In genomic region chr3:89456726-89457665, GRCm38 (mm10) we compare ENCODE assay signal across 9 mouse cellular contexts. TPM values are rescaled to one million over a fixed set of nuclear protein-coding genes. Genes with fewer than 3 reads are reported as not detected.
DNase-seq lines count a peak whose midpoint lies in the region; ATAC-seq and TF ChIP-seq lines count a peak whose summit lies in the region.
"Had no signal": no experiment of that assay in that cellular context is flagged by ENCODE, and none has a peak within 500 bp of the region (broad histone marks: within the 10 kb centered on the region; RNA-seq: fewer than 3 reads in every experiment).

No protein-coding gene starts in this region.

- no peak for ATAC-seq in hindbrain, embryonic 14.5 days (ENCODE audit: low FRiP score)
- no peak for ATAC-seq in hindbrain, embryonic 16.5 days
- no peak for ATAC-seq in G1E (ENCODE audit: extremely low read depth, insufficient number of reproducible peaks, low FRiP score, poor library complexity, severe bottlenecking)
- ATAC-seq in stomach, postnatal 0 days (ENCODE audit: low FRiP score, low TSS enrichment): no peak; the same call in 1 of the 2 replicates

- WGBS in hindbrain, embryonic 14.5 days: 33% methylated on average over 10 of the region's 10 CpGs
- WGBS in hindbrain, embryonic 16.5 days: 31% methylated on average over 10 of the region's 10 CpGs
- 38% methylated on average over 10 of the region's 10 CpGs for WGBS in stomach, postnatal 0 days

- H3K27me3 ChIP-seq in hindbrain, embryonic 14.5 days (ENCODE audit: control insufficient read depth, insufficient read depth, low read length): no peaks in the 10 kb centered on the region
- H3K27me3 ChIP-seq in hindbrain, embryonic 16.5 days (replicated peaks; ENCODE audit: control insufficient read depth, insufficient read depth, low read length): no peaks in the 10 kb centered on the region
- peaks cover 3% of the 10 kb centered on the region for H3K27me3 ChIP-seq in G1E (ENCODE audit: insufficient read depth, low read length)
- no peaks in the 10 kb centered on the region for H3K27me3 ChIP-seq in stomach, postnatal 0 days (ENCODE audit: control insufficient read depth, insufficient read depth, low read length)
- H3K27me3 ChIP-seq: midbrain, embryonic 12.5 days had no signal

- DNase-seq in hindbrain, embryonic 14.5 days (ENCODE audit: low spot score): peak; percentile 64
- DNase-seq in G1E (ENCODE audit: low spot score): peak; percentile 64
- DNase-seq in cerebellum, adult 8-10 months: peak; percentile 47
- peak; percentile 49 to 56 for DNase-seq in gastrocnemius, postnatal 36 days
- peak; percentile 76 for DNase-seq in kidney, postnatal 14 days
- peak; percentile 70 for DNase-seq in lung, postnatal 25 days (ENCODE audit: low spot score)
- DNase-seq in stomach, postnatal 0 days (ENCODE audit: low spot score): peak; percentile 88

- peaks cover 3% of the 10 kb centered on the region; the same call in 1 of the 2 replicates for H3K4me1 ChIP-seq in hindbrain, embryonic 14.5 days (replicated peaks; ENCODE audit: control insufficient read depth, insufficient read depth, low read length)
- peaks cover 11% of the 10 kb centered on the region for H3K4me1 ChIP-seq in hindbrain, embryonic 16.5 days (ENCODE audit: control insufficient read depth, insufficient read depth, low read depth, low read length)
- H3K4me1 ChIP-seq in G1E (ENCODE audit: insufficient read depth, low read depth, low read length): peaks cover 44% of the 10 kb centered on the region
- H3K4me1 ChIP-seq in stomach, postnatal 0 days (replicated peaks; ENCODE audit: control insufficient read depth, insufficient read depth): no peaks in the 10 kb centered on the region

- no peaks in the 10 kb centered on the region for H3K36me3 ChIP-seq in hindbrain, embryonic 14.5 days (replicated peaks; ENCODE audit: control insufficient read depth, insufficient read depth)
- H3K36me3 ChIP-seq in hindbrain, embryonic 16.5 days (ENCODE audit: control insufficient read depth, insufficient read depth, low read length): no peaks in the 10 kb centered on the region
- peaks cover 16% of the 10 kb centered on the region for H3K36me3 ChIP-seq in G1E (replicated peaks)
- no peaks in the 10 kb centered on the region for H3K36me3 ChIP-seq in stomach, postnatal 0 days (ENCODE audit: control insufficient read depth, insufficient read depth, low read length)
- H3K36me3 ChIP-seq: midbrain, embryonic 12.5 days had no signal

- H3K9ac ChIP-seq in hindbrain, embryonic 14.5 days: no peak overlapping the region
- no peak overlapping the region for H3K9ac ChIP-seq in hindbrain, embryonic 16.5 days (ENCODE audit: low read depth, low read length)
- H3K9ac ChIP-seq in stomach, postnatal 0 days (ENCODE audit: low read length): no peak overlapping the region
- H3K9ac ChIP-seq: midbrain, embryonic 12.5 days had no signal

- TF ChIP-seq CTCF in G1E (IDR thresholded peaks at IDR 0.05; ENCODE audit: low read depth, low read length): peak; percentile 44
- TF ChIP-seq CTCF in stomach, postnatal 0 days (IDR thresholded peaks at IDR 0.05; ENCODE audit: low read depth): peak; percentile 84

- no peak overlapping the region for H3K4me3 ChIP-seq in hindbrain, embryonic 14.5 days (replicated peaks; ENCODE audit: low read length)
- no peak overlapping the region for H3K4me3 ChIP-seq in hindbrain, embryonic 16.5 days (ENCODE audit: low read length)
- peak overlapping the region; percentile 52; the same call in 1 of the 2 replicates for H3K4me3 ChIP-seq in G1E (ENCODE audit: low read depth, low read length)
- H3K4me3 ChIP-seq in stomach, postnatal 0 days (ENCODE audit: low read depth, low read length): no peak overlapping the region
- H3K4me3 ChIP-seq: midbrain, embryonic 12.5 days had no signal

- intact Hi-C loops in gastrocnemius, postnatal 36 days (cut with DNase I): loop anchor here (2.0 kb wide), 1 partner anchor 28 kb away; no protein-coding TSS in a partner anchor

- H3K27ac ChIP-seq in hindbrain, embryonic 14.5 days: no peak overlapping the region
- H3K27ac ChIP-seq in hindbrain, embryonic 16.5 days (ENCODE audit: low read depth, low read length): no peak overlapping the region
- no peak overlapping the region for H3K27ac ChIP-seq in stomach, postnatal 0 days (replicated peaks)
- H3K27ac ChIP-seq: midbrain, embryonic 12.5 days had no signal

- H3K4me2 ChIP-seq in hindbrain, embryonic 14.5 days (replicated peaks): no peak overlapping the region
- no peak overlapping the region for H3K4me2 ChIP-seq in hindbrain, embryonic 16.5 days (ENCODE audit: low read length)
- no peak overlapping the region for H3K4me2 ChIP-seq in stomach, postnatal 0 days (replicated peaks; ENCODE audit: low read depth)
- H3K4me2 ChIP-seq: midbrain, embryonic 12.5 days had no signal

- no peaks in the 10 kb centered on the region for H3K9me3 ChIP-seq in hindbrain, embryonic 14.5 days (ENCODE audit: control insufficient read depth, low read length)
- H3K9me3 ChIP-seq in hindbrain, embryonic 16.5 days (ENCODE audit: control insufficient read depth, low read length): no peaks in the 10 kb centered on the region
- no peaks in the 10 kb centered on the region for H3K9me3 ChIP-seq in G1E (replicated peaks)
- H3K9me3 ChIP-seq in stomach, postnatal 0 days (ENCODE audit: control insufficient read depth, low read length): no peaks in the 10 kb centered on the region
- H3K9me3 ChIP-seq: midbrain, embryonic 12.5 days had no signal

- TF ChIP-seq EP300 in stomach, postnatal 0 days (optimal IDR thresholded peaks at IDR 0.05): no peak

RNA-seq across cellular contexts. Expression of gene Pmvk, which starts 2.7 kb away (rescaled TPM):
- 117 and 121 TPM in 2 replicates for polyA plus RNA-seq in hindbrain, embryonic 14.5 days (2014; fragmentation: Nextera tagmentation; extraction: Ambion mirVana)
- 137 and 156 TPM in 2 replicates for polyA plus RNA-seq in hindbrain, embryonic 16.5 days (2015; fragmentation: Nextera tagmentation; extraction: Ambion mirVana)
- total RNA-seq in G1E (2014; fragmentation: Nextera tagmentation) (12.1 and 17.8 TPM in 2 replicates), G1E (2017) (46.6 and 48.1 TPM in 2 replicates)
- polyA plus RNA-seq in G1E (2012): 14.9 and 26.1 TPM in 2 replicates
- total RNA-seq in gastrocnemius, postnatal 36 days (2021): 1 to 10 TPM; 6.3 to 6.6 TPM
- 49.7 and 55.0 TPM in 2 replicates for polyA plus RNA-seq in stomach, postnatal 0 days (2015; fragmentation: Nextera tagmentation; extraction: Ambion mirVana)

RNA-seq across cellular contexts. Expression of gene Pbxip1, which starts 20.5 kb away (rescaled TPM):
- 9.8 and 12.8 TPM in 2 replicates for polyA plus RNA-seq in hindbrain, embryonic 14.5 days (2014; fragmentation: Nextera tagmentation; extraction: Ambion mirVana)
- 25.0 and 26.4 TPM in 2 replicates for polyA plus RNA-seq in hindbrain, embryonic 16.5 days (2015; fragmentation: Nextera tagmentation; extraction: Ambion mirVana)
- total RNA-seq in G1E (2014; fragmentation: Nextera tagmentation): 9.0 and 12.1 TPM in 2 replicates
- total RNA-seq in G1E (2017): 15.0 and 16.4 TPM in 2 replicates
- polyA plus RNA-seq in G1E (2012): 8.3 and 9.0 TPM in 2 replicates
- 100 to 1,000 TPM; 190 to 193 TPM for total RNA-seq in gastrocnemius, postnatal 36 days (2021)
- 48.4 and 48.6 TPM in 2 replicates for polyA plus RNA-seq in stomach, postnatal 0 days (2015; fragmentation: Nextera tagmentation; extraction: Ambion mirVana)

RNA-seq across cellular contexts. Expression of gene Pygo2, which starts 27.0 kb away (rescaled TPM):
- polyA plus RNA-seq in hindbrain, embryonic 14.5 days (2014; fragmentation: Nextera tagmentation; extraction: Ambion mirVana): 47.1 and 50.6 TPM in 2 replicates
- polyA plus RNA-seq in hindbrain, embryonic 16.5 days (2015; fragmentation: Nextera tagmentation; extraction: Ambion mirVana): 34.1 and 45.6 TPM in 2 replicates
- total RNA-seq in G1E (2014; fragmentation: Nextera tagmentation) (30.9 and 62.1 TPM in 2 replicates), G1E (2017) (20.9 and 22.2 TPM in 2 replicates)
- 201 and 246 TPM in 2 replicates for polyA plus RNA-seq in G1E (2012)
- total RNA-seq in gastrocnemius, postnatal 36 days (2021): 10 to 100 TPM in 1 of 2 experiments, 1 to 10 TPM in 1; 8.4 to 11.2 TPM
- 18.0 and 21.3 TPM in 2 replicates for polyA plus RNA-seq in stomach, postnatal 0 days (2015; fragmentation: Nextera tagmentation; extraction: Ambion mirVana)

RNA-seq across cellular contexts. Expression of gene Shc1, which starts 38.8 kb away (rescaled TPM):
- 12.1 and 13.9 TPM in 2 replicates for polyA plus RNA-seq in hindbrain, embryonic 14.5 days (2014; fragmentation: Nextera tagmentation; extraction: Ambion mirVana)
- polyA plus RNA-seq in hindbrain, embryonic 16.5 days (2015; fragmentation: Nextera tagmentation; extraction: Ambion mirVana): 16.9 and 23.8 TPM in 2 replicates
- total RNA-seq in G1E (2014; fragmentation: Nextera tagmentation) (61.7 and 124 TPM in 2 replicates), G1E (2017) (40.9 and 47.6 TPM in 2 replicates)
- 111 and 118 TPM in 2 replicates for polyA plus RNA-seq in G1E (2012)
- 10 to 100 TPM; 20.2 TPM for total RNA-seq in gastrocnemius, postnatal 36 days (2021)
- 42.6 and 49.0 TPM in 2 replicates for polyA plus RNA-seq in stomach, postnatal 0 days (2015; fragmentation: Nextera tagmentation; extraction: Ambion mirVana)

RNA-seq across cellular contexts. Expression of gene Cks1b, which starts 38.8 kb away (rescaled TPM):
- 94.0 and 99.4 TPM in 2 replicates for polyA plus RNA-seq in hindbrain, embryonic 14.5 days (2014; fragmentation: Nextera tagmentation; extraction: Ambion mirVana)
- polyA plus RNA-seq in hindbrain, embryonic 16.5 days (2015; fragmentation: Nextera tagmentation; extraction: Ambion mirVana): 87.9 and 91.5 TPM in 2 replicates
- total RNA-seq in G1E (2014; fragmentation: Nextera tagmentation) (92.2 and 99.8 TPM in 2 replicates), G1E (2017) (182 and 184 TPM in 2 replicates)
- polyA plus RNA-seq in G1E (2012): 75.1 and 86.2 TPM in 2 replicates
- 1 to 10 TPM; 3.4 to 4.8 TPM for total RNA-seq in gastrocnemius, postnatal 36 days (2021)
- polyA plus RNA-seq in stomach, postnatal 0 days (2015; fragmentation: Nextera tagmentation; extraction: Ambion mirVana): 158 and 179 TPM in 2 replicates
